Mouse (Mus musculus) E14TG2a.4 (cell line): ENCODE measurements at regions not wholly inside any gene's neighbourhood (a gene's known extent, or its start where the extent isn't known, plus 50 kb on each side); places are given as distances from the start of the nearest gene placed in this dataset.
A peak's percentile ranks its signal among the peaks of the same experiment; 100 is the strongest.
"Not testable (repeated sequence)": the region's sequence is repeated elsewhere in the genome, so short reads cannot be mapped to it uniquely, and the experiment has no call there.

ENCODE experiments used
- H3K27me3 ChIP-seq: 2 replicates; pipeline ENCODE4 v1.6.1; 2014; ENCODE audit warnings: low read length, control low read depth; ENCODE audit not compliant: insufficient read depth
- H3K36me3 ChIP-seq: 2 replicates; pipeline ENCODE4 v1.6.1; 2014; ENCODE audit warnings: low read length, control low read depth; ENCODE audit not compliant: insufficient read depth
- H3K4me1 ChIP-seq: replicated peaks from 2 replicates; pipeline ENCODE4 v1.6.1; 2014; ENCODE audit warnings: low read depth, low read length, control low read depth
- H3K4me3 ChIP-seq: replicated peaks from 2 replicates; pipeline ENCODE4 v1.5.1; 2014; ENCODE audit warnings: mild to moderate bottlenecking, low read length
- H3K9me3 ChIP-seq: 2 replicates; pipeline ENCODE4 v1.6.1; 2014; ENCODE audit warnings: low read length, control low read depth
- CTCF ChIP-seq: conservative IDR thresholded peaks from 2 replicates; pipeline ENCODE4 v1.5.1; 2014; ENCODE audit warnings: low read length
- NANOG ChIP-seq: IDR thresholded peaks from 2 replicates; pipeline ENCODE4 v1.6.1; 2014; ENCODE audit warnings: borderline replicate concordance, low read length, mixed read lengths
- POU5F1 ChIP-seq: IDR thresholded peaks from 2 replicates; pipeline ENCODE4 v1.6.1; 2014; ENCODE audit warnings: low read length, borderline replicate concordance

GRCm38 (mm10) chr3:8022654-8023053 lies 1402.4 kb upstream of the 1700008P02Rik start:
- peaks cover 35% of the 10 kb centered on the region for H3K9me3 ChIP-seq
- TF ChIP-seq CTCF (no peak), NANOG (no peak), POU5F1 (no peak)
- no peaks in the 10 kb centered on the region for H3K27me3 ChIP-seq
- H3K36me3 ChIP-seq: no peaks in the 10 kb centered on the region
- H3K4me3 ChIP-seq: no peak overlapping the region
- H3K4me1 ChIP-seq: no peaks in the 10 kb centered on the region

- Histone ChIP-seq H3K4me1 (no peaks in the 10 kb centered on the region), H3K36me3 (no peaks in the 10 kb centered on the region), H3K27me3 (no peaks in the 10 kb centered on the region), H3K9me3 (peaks cover 35% of the 10 kb centered on the region), H3K4me3 (no peak overlapping the region)
- TF ChIP-seq NANOG (no peak), POU5F1 (no peak), CTCF (no peak)
These were observed 1397.2 kb upstream of the 1700008P02Rik start for GRCm38 (mm10) chr3:8017489-8017888.

GRCm38 (mm10) chr3:8016945-8017344 lies 1396.7 kb upstream of the 1700008P02Rik start:
- Histone ChIP-seq H3K4me1 (no peaks in the 10 kb centered on the region), H3K36me3 (no peaks in the 10 kb centered on the region), H3K27me3 (no peaks in the 10 kb centered on the region), H3K4me3 (no peak overlapping the region), H3K9me3 (peaks cover 33% of the 10 kb centered on the region)
- TF ChIP-seq CTCF: no peak
- TF ChIP-seq POU5F1: no peak
- no peak for TF ChIP-seq NANOG

- Histone ChIP-seq H3K4me1 (peaks cover 16% of the 10 kb centered on the region), H3K4me3 (no peak overlapping the region), H3K27me3 (no peaks in the 10 kb centered on the region), H3K36me3 (no peaks in the 10 kb centered on the region), H3K9me3 (peaks cover 6% of the 10 kb centered on the region; the same call in 1 of the 2 replicates)
- TF ChIP-seq CTCF (no peak), NANOG (no peak), POU5F1 (no peak)
These were observed 1389.7 kb upstream of the 1700008P02Rik start for GRCm38 (mm10) chr3:8009966-8010365.

- H3K4me1 ChIP-seq: peaks cover 38% of the 10 kb centered on the region
- TF ChIP-seq POU5F1 (no peak), NANOG (no peak), CTCF (no peak)
- peaks cover 1% of the 10 kb centered on the region for H3K36me3 ChIP-seq
- peak overlapping the region; percentile 64 for H3K4me3 ChIP-seq
- H3K27me3 ChIP-seq: no peaks in the 10 kb centered on the region
- H3K9me3 ChIP-seq: peaks cover 6% of the 10 kb centered on the region; the same call in 1 of the 2 replicates
These were observed 1386.6 kb upstream of the 1700008P02Rik start for GRCm38 (mm10) chr3:8006708-8007395.

- H3K27me3 ChIP-seq: no peaks in the 10 kb centered on the region
- H3K4me3 ChIP-seq: peak overlapping the region; percentile 64
- H3K36me3 ChIP-seq: peaks cover 7% of the 10 kb centered on the region
- H3K4me1 ChIP-seq: peaks cover 44% of the 10 kb centered on the region
- TF ChIP-seq NANOG (peak; percentile 67), POU5F1 (0 out of 2 replicates have a peak, but pooled peaks have one; percentile 19), CTCF (no peak)
- peaks cover 8% of the 10 kb centered on the region; the same call in 1 of the 2 replicates for H3K9me3 ChIP-seq
These were observed 1386.0 kb upstream of the 1700008P02Rik start for GRCm38 (mm10) chr3:8006273-8006672.

GRCm38 (mm10) chr3:8005684-8006083 lies 1385.4 kb upstream of the 1700008P02Rik start:
- not testable (repeated sequence) for H3K27me3 ChIP-seq, H3K36me3 ChIP-seq, H3K9me3 ChIP-seq
- TF ChIP-seq NANOG: peak; percentile 54; the same call in 1 of the 2 replicates
- TF ChIP-seq POU5F1: peak; percentile 59; the same call in 1 of the 2 replicates
- Histone ChIP-seq H3K4me3 (peak overlapping the region; percentile 64), H3K4me1 (peaks cover 50% of the 10 kb centered on the region)

- Histone ChIP-seq H3K4me3 (peak overlapping the region; percentile 11; the same call in 1 of the 2 replicates), H3K9me3 (peaks cover 13% of the 10 kb centered on the region; the same call in 1 of the 2 replicates), H3K4me1 (peaks cover 61% of the 10 kb centered on the region), H3K27me3 (no peaks in the 10 kb centered on the region), H3K36me3 (peaks cover 14% of the 10 kb centered on the region)
- TF ChIP-seq POU5F1: no peak
- TF ChIP-seq NANOG: no peak
- TF ChIP-seq CTCF: no peak
These were observed 1384.0 kb upstream of the 1700008P02Rik start for GRCm38 (mm10) chr3:8004271-8004670.
